Mouse (Mus musculus) stomach, postnatal 0 days (tissue): ENCODE results near the gene Ppil4.

ENCODE experiments used
- CTCF ChIP-seq: IDR thresholded peaks from 2 replicates; pipeline ENCODE4 v1.5.1; 2016; ENCODE audit warnings: antibody characterized with exemption, low read depth, mild to moderate bottlenecking, moderate library complexity
- EP300 ChIP-seq: optimal IDR thresholded peaks from 2 replicates; pipeline ENCODE3; 2016; ENCODE audit warnings: antibody characterized with exemption

DNA sequence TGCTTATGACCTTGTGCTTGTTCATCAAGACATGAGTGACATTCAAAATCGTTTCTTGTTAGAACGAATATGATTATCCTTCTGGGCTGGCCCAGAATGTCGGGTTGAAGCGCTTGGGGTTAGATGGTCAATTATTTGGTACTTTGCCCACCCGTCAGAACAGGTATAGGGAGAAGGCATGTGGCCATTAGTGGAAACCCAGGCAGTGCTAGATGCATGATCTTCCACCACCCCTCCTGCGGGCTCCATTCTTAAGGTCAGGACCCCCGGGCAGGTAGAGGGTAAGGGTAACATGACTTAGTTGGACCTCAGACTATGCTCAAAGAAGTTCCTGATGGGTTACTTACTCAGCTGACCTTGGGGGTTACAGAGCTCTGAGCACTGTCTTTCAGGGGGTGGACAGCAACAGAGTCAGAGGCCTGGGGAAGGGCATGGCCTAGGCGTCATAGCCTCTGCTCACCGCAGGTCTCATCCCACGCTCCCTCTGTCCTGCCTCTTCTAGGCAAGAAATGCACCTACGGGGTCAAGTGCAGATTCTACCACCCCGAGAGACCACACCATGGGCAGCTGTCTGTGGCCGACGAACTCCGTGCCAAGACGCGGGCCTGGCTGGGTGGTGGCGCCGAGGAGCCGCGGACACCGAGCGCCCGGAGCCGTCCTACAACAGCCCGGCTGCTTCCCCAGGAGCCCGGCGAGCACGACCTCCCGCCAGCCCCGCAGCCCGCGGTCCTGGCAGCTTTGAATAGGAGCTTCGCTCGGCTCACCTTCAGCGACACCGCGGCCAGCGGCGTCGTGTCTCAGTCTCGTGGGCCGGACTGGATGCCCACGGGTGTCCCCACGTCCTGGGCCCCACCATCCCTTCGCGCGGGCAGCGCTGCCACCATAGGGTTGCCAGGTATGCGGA, 74.3 kb downstream of the Ppil4 start:
- TF ChIP-seq EP300 (no peak), CTCF (no peak)
